Mouse (Mus musculus): ENCODE measurements around the gene Pla2g1b.

Pla2g1b gene

DNA sequence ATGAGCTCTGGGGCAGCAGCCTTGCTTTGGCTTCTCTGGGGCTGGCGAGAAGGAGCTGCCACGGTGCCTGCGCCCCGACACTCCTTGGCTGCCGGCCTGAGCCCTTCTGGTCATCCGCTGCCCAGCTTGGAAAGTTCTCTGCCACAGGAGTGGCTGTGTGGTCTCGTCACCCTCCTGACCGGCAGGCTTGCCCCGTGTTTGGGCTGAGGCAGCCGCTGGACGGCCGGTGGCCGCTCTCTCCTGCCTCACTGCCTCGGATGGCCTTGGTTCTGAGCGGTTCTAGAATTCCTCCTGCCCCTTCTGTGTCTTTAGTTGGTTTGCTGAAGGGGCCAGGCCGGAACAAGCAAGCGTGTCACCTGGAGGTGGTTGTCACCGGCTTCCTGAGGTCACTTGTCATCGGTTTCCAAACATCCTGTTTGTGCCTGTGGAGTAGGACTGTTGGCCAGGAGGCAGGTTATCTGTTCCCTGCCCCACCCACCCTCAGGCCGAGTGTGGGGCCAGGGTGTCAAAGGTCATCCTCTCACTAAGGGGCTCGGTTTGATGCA lies 54.3 kb downstream of the Pla2g1b start:
- no peak for ATAC-seq (ENCODE audit: insufficient number of reproducible peaks, low FRiP score, low TSS enrichment)

DNA sequence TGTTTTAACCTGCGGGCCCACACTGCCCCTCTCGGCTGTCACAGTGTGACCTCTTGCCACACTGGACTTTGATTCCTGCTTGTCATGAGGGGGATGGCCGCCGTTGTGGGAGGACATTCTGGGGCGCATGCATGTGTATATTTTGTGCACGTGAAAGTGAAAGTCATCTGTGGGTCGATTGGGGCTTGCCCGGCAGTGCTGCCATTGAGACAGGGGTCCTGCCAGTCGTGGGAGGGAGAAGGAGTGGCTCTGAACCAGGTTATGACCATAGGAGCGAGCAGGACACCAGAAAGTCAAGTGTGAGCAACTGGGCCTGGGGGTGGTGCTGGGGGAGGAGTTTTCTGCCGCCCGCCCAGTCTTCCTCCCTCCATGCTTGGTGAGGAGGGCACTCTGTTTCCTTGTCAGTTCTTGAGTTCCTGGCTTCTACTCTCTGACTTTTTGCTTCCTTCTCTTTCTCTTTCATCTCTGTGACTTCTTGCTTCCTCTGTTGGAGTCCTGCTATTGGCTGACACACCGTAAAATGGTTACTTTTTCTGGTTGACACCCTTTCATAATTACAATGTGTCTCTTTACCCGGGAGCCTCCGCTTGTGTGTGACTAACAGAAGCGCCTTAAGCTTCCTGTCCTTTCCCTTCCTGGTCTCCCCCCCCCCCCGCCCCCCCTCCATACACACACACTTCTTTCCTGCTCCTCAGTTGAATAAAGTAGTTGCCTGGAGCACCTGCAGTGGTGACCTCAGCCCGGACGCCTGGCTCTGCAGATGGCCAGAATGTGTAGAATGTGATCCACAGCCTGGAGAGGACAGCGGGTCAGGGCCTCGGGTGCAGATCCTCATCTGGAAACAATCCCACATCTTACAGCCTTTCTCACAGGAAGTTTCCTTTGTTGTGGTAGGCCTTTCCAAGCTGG lies 55.7 kb downstream of the Pla2g1b start:
- no peak for ATAC-seq (ENCODE audit: insufficient number of reproducible peaks, low FRiP score, low TSS enrichment)

DNA sequence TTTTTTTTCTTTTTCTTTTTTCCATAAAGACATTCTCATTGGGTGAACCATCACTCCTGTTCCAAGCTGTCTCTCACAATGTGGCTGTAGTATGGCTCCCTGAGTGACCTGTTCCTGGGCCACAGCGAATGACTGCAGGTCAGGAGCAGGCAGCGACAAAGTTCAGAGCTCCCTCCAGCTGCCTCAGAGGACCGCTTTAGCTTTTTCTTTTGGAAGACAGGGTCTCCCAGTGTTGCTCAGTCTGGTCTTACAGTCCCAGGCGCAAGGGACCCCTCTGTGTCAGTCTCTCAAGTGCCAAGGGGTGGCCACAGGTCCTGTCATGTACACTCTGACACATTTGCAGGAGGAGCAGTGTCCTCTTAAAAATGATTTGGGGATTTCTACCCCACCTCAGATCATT lies 56.5 kb downstream of the Pla2g1b start:
- ATAC-seq (ENCODE audit: insufficient number of reproducible peaks, low FRiP score, low TSS enrichment) = no peak

DNA sequence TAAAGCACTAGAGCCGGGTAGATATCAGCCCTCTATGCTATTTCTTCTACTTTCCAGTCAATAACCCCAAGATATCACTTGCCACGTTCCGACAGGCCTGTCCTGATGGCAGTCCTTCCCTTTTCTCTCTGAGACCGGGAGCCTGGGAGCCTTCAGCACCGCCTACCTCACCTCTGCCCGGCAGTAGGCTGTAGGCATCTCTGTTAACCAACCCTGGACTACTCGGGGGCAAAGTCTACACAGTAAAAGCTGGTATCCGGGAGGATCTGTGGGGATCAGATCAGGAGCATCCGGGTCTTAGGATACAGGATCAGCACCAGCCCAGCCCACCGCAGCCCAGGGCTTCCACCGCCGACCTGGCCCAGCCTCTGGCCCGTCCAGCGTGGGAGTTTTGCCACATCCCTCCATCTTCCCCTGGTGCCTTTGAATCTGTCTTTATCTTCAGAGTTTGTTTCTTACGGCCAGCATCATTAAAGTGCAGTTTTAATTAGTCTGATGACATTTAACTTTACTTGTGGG lies 57.0 kb downstream of the Pla2g1b start:
- ATAC-seq (ENCODE audit: insufficient number of reproducible peaks, low FRiP score, low TSS enrichment) = no peak

GRCm38 (mm10) chr5:115523971-115524370 lies 57.9 kb downstream of the Pla2g1b start:
- no peak for ATAC-seq (ENCODE audit: insufficient number of reproducible peaks, low FRiP score, low TSS enrichment)
